Mouse (Mus musculus) brain, embryonic 14.5 days (tissue): Measurements from ENCODE around the gene Prrt1. TPM values are rescaled to one million over a fixed set of nuclear protein-coding genes. Genes with fewer than 3 reads are reported as not detected.

Experiments
- DNase-seq: peaks from one replicate; pipeline ENCODE4 v3.0.0-alpha.2; 2011; ENCODE audit warnings: low read depth
- CTCF ChIP-seq: fragments of 200-500 bp; IDR thresholded peaks from 2 replicates; pipeline ENCODE4 v1.5.1; 2012; ENCODE audit warnings: inconsistent platforms, mild to moderate bottlenecking, moderate library complexity, borderline replicate concordance; ENCODE audit not compliant: insufficient read depth, insufficient read length; ENCODE audit errors: extremely low read depth
- POLR2A ChIP-seq: fragments of 200-500 bp; IDR thresholded peaks from 2 replicates; pipeline ENCODE4 v1.6.1; 2012; ENCODE audit warnings: mild to moderate bottlenecking, inconsistent platforms, borderline replicate concordance; ENCODE audit not compliant: poor library complexity, insufficient read depth, insufficient read length, severe bottlenecking; ENCODE audit errors: extremely low read depth
- polyA plus RNA-seq: library from polyadenylated mRNA; depleted of rRNA; stranded (reverse); fragments of >200 nt; gene quantifications from 2 replicates; pipeline ENCODE4 v1.2.3, GENCODE M21; 2012

Gene Prrt1
- polyA plus RNA-seq, 1 experiment = 63.8 TPM

- no peak for DNase-seq
- no peak for TF ChIP-seq CTCF
- TF ChIP-seq POLR2A = no peak
Observed at GRCm38 (mm10) chr17:34664472-34664871, 35.1 kb downstream of the Prrt1 start.

GRCm38 (mm10) chr17:34670235-34670634, 40.9 kb downstream of the Prrt1 start, which contains the start of gene Tnxb:
Tnxb (plus strand) TSS chr17:34670535.
- no peak for DNase-seq
- TF ChIP-seq CTCF (no peak), POLR2A (no peak)

- TF ChIP-seq CTCF = no peak; the same call in 1 of the 2 replicates
- TF ChIP-seq POLR2A = no peak
- DNase-seq = no peak
Observed at GRCm38 (mm10) chr17:34671151-34672066, 42.1 kb downstream of the Prrt1 start.

- DNase-seq = no peak
- TF ChIP-seq CTCF = no peak
- no peak for TF ChIP-seq POLR2A
Observed at GRCm38 (mm10) chr17:34672246-34672792, 43.0 kb downstream of the Prrt1 start.

- no peak for TF ChIP-seq POLR2A
- no peak for TF ChIP-seq CTCF
- DNase-seq = no peak
Observed at GRCm38 (mm10) chr17:34673139-34673538, 43.8 kb downstream of the Prrt1 start.

- no peak for DNase-seq
- TF ChIP-seq CTCF = no peak
- TF ChIP-seq POLR2A = no peak
Observed at GRCm38 (mm10) chr17:34674524-34675204, 45.3 kb downstream of the Prrt1 start.

- no peak for DNase-seq
- TF ChIP-seq POLR2A (no peak), CTCF (no peak)
Observed at GRCm38 (mm10) chr17:34675205-34676092, 46.1 kb downstream of the Prrt1 start.

- TF ChIP-seq POLR2A = no peak
- no peak for TF ChIP-seq CTCF
- DNase-seq = no peak
Observed at GRCm38 (mm10) chr17:34676093-34676460, 46.7 kb downstream of the Prrt1 start.

- TF ChIP-seq POLR2A = no peak
- TF ChIP-seq CTCF = no peak
Observed at GRCm38 (mm10) chr17:34676671-34677070, 47.3 kb downstream of the Prrt1 start.

GRCm38 (mm10) chr17:34680191-34680590, 50.9 kb downstream of the Prrt1 start:
- TF ChIP-seq CTCF (no peak), POLR2A (no peak)
- no peak for DNase-seq

More at GRCm38 (mm10) chr17:34676671-34677070, 47.3 kb downstream of the Prrt1 start:
- no peak for DNase-seq
